Mouse (Mus musculus) G1E-ER4 (cell line): Measurements from ENCODE around the gene Grap2. TPM values are rescaled to one million over a fixed set of nuclear protein-coding genes. Genes with fewer than 3 reads are reported as not detected.

Experiments
- GATA1 ChIP-seq: IDR thresholded peaks from one replicate; pipeline ENCODE4 v1.8.0; 2012; ENCODE audit warnings: low read length, inconsistent platforms
- polyA plus RNA-seq: library from polyadenylated mRNA; stranded (reverse); fragments of >175 nt; gene quantifications from 2 replicates; pipeline ENCODE4 v1.2.3, GENCODE M21; 2012

Gene Grap2
- polyA plus RNA-seq, 1 experiment: 18.2 TPM

DNA sequence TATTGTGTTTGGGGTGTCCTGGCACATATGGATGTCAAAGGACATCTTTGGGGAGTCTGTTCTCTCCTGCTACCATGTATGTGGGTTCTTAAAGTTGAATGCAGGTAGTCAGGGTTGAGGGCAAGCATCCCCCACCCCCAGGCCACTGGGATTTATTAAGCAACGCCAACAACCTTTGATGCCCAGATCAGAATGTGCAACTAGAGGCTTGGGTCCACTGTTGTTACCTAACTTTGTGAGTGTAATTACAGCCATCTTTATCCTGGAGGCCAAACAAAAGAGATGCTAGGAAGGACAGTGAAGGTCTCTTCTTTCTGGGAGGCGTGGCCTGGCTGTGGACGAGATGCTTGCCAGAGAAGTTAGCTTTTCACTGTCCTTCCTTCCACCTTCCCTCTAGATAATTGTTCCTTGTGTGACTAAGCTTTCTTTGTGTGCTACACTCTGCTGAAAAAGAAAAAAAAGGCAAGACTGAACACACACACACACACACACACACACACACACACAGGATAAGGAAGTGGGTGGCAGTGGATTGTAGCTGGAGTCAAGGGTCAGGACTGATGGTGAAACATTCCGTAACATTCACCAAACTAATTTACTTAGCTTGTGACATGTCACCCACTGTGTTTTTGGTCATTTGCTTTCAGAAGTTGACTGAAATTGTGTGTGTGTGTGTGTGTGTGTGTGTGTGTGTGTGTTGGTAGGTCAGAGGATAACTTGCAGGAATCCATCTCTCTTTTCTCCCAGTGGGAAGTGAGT is 101.1 kb downstream of the Grap2 start:
- no peak for TF ChIP-seq GATA1

DNA sequence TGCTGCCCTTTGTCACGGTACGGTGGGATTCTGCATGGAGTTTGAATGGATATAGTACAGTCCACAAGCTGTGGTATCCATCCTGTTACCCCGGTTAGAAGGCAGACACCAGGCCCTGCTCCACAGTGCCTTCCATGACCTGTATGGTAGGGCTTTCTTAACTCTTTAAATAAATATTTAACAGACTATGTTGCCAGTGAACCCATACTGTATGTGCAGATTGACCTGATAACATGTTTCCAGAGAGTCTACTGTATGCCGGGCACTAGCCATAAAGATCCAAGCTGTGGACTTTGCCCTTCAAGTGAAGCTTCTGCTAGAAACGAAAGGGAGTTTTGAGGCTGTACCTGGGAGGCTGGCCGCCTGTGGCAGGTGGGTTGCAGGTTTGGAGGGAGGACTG is 102.3 kb downstream of the Grap2 start:
- no peak for TF ChIP-seq GATA1

DNA sequence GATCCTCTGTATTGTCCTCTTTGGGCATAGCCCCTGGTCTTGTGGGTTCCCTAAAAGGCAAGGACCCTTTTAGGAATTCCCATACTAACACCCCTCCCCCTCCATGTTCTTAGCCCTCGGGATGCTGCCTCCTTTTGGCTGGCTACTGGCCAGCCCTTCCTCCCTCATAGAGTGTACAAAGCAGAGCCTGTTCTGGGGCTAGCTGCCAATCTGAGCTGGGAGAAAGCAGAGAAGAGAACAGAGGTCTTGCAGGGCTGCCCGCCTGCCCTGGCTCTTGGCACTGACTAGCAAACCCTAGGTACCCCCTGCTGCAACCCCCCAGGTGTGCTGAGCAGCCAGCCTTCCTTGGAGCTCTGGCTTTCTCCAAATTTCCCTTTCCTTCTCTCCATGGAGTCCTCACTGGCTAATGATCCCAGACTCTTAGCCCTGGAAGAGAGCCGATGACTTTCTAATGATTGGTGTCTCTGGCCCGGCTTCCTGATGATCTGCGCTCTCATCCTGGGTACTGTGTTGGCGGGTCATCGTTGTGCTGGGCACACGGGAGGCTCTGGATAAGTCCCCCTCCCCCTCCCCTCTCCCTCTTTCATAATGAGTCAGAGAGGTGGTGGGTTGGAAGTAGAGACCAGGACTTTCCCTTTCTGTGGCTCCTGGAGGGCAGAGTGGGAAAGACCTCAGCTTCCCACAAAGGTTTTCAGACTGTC is 107.3 kb downstream of the Grap2 start:
- TF ChIP-seq GATA1: no peak

DNA sequence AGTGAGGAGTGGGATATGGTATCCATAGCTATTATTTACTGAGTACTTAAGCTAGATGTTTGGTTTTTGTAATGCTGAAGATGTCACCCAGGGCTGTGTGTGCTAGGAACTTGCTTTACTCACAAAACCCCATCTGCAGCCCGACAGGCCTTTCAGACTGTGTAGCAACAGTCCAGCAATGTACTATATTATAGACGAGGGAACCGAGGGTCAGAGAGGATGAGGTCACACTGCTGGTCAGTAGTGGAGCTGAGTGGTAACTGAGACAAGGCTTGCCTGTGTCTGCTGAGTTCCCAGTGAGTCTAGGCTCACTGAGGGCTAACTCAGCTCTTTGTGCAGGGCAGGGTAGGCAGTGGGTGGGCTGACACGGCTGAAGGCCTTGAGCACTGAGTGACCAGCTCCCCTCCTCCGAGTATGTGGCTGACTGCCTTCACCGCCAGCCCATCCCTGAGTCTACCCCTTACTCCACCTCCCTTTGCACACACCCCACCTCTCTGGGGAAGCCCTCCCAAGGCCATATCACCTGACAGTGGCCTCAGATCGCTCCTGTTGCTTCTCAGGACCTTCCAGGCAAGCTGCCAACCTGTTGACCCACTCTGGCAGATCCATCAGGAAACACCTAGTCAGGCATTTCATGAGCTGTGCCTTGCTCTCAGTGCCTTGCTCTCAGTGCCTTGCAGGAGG is 108.1 kb downstream of the Grap2 start:
- TF ChIP-seq GATA1: no peak

DNA sequence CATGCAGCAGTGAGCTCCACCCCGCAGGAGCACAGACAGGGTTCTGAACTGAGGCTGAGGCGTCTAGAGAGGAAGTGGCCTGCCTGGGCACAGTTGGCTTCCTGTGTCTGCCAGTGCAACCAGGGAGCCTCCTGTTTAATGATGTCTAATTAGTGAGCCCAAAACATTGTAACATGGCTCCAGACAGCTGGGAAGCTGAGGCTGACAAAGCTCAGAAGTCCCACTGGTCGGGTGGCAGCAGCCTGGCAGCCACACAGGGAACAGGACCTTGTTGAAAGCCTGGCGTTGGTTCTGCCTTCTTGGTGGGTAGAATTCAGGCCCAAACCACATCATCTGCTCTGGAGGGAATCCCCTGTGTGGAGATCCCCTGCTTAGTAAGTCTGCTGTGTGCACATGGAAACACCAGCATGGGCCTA is 109.1 kb downstream of the Grap2 start:
- TF ChIP-seq GATA1: no peak

DNA sequence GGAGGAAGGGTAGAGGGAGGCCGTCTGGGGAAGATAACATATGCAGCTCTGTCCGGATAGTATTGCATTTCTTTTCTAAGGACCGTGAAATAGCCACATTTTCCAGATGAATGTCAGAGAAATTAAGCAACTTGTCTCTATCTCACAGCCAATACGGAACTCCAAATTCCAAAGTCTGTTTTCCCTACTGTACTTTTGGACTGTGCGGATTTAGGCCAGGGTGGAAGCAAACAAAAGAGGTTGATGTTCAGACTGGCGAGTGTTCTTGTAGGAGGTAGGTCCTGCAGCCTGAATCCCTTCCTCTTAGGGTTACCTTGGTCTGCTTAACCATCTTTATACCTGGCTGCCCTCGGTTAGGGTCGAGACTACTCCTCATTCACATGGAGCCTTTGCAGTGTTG is 109.9 kb downstream of the Grap2 start:
- no peak for TF ChIP-seq GATA1

DNA sequence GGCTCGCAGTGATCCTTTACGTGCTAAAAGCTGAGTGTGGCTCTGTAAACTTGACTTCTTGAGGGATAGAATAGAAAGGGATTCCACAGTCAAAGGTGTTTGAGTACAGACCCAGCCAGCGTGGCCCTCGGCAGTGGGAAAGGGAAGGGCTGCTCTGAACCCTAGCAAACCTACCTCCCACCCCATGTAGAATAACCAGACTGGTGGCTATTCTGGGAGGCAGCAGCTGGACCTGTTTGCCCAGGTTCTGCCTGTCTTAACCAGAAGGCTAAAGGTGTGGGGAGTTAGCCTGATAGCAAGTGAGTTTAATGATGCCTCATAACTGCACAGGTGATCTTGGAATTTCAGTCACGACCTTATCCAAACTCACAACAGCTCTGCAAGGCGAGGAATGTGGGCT is 110.8 kb downstream of the Grap2 start:
- no peak for TF ChIP-seq GATA1

DNA sequence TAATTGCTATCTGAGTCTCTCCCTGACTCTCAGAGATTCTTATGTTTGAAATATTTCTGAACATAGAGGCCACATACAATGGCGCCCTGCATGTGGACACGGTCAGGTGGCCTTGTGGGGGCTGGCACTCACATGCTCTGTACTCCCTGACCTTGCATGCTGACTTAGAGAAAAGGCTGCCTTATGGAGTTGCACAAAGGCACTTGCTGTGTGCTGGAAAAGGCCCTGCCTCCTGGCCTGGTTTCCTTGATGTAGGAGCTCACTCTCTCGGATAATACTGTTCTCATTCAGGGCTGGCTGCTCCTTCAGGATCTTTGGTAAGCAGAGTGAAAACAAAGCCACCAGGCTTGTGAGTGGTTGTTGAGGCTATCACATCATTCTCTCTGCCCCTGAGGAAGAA is 111.6 kb downstream of the Grap2 start:
- no peak for TF ChIP-seq GATA1

DNA sequence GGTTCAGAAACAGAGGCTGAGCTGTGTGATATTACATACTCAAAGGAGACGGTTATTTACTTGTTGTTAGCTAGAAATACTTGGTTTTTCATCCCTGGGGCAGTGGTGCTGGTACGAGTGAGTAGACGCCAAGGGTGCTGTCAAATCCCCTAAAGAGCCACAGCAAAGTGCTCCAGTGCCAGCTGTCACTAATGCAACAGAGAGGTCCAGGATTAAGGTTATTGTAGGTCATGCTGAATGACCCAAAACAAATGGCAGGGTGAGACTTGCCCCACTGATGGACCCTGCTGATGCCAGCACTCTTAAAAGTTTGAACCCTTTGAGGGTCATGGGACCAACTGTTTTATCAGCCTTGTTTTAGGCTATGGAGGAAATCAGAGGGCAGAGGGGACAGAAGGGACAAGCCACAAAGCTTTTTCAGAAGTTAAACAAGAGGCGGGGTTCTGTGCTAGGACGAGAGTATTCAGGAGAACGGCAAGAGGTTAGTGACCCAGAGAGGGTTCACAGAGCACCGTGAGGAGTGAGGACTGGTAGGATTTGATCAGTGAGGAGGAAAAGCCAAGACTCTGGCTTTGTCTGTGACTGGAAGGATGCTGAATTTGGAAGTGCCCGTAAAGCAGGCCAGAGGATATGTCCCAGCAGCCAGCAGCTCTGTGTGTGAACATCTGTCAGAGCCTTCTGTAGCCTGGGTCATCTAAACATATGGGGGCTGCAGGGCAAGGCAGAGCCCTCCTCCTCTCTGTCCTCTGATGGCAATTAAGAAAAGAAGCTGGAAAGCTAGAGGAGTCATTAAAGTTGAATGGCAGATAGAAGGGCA is 112.6 kb downstream of the Grap2 start:
- no peak for TF ChIP-seq GATA1

DNA sequence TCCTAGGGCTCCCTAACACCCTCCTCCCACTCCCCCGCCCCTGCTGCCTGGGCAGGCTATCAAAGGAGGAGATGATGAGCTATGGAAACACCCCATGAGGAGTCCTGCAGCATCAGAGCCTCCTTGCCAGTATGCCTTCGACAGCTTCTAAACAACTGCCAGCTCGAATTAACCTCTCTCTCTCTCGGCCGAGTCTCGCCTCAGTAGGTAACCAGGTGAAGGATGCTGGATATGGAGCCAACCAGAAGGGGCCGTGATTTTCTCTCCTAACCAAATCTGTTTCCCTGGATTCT is 113.2 kb downstream of the Grap2 start:
- no peak for TF ChIP-seq GATA1

DNA sequence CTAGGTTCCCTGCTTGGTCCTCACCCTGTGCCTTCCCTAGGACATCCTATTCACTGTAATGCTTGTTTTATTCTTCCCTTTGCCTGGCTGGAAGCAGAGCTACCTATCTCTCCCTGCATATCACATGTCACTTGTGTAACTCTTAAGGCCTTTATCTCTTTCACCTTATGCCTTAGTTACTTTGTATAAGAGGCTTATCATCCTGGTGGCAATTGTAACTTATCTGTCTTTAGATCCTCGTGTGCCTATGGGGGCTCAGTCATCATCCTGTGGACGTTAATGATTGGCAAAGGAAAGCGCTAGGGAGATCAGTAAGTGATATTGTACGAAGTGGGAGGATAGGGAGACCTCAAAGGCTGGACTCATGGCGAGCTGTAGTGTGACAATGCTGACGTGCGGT is 116.1 kb downstream of the Grap2 start:
- peak; percentile 20 for TF ChIP-seq GATA1

DNA sequence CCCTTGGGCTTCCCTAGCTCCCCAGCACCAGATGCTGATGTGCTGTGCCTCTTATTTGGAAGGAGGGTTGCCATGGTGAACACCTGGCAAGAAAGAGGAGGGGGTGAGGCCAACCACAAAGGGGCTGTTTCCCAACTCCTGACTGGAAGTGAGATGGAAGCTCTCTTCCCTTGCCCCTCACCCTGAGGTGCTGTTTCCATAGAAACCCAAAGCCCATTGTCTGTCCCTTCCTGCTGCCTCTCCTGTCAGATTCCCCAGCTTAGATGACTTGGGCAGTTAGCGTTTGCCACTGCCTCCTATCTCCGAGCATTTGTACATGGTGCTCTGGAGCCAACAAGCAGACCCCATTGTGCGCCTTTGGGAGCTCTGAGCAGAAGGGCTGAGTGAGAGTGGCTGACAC is 121.1 kb downstream of the Grap2 start:
- no peak for TF ChIP-seq GATA1

DNA sequence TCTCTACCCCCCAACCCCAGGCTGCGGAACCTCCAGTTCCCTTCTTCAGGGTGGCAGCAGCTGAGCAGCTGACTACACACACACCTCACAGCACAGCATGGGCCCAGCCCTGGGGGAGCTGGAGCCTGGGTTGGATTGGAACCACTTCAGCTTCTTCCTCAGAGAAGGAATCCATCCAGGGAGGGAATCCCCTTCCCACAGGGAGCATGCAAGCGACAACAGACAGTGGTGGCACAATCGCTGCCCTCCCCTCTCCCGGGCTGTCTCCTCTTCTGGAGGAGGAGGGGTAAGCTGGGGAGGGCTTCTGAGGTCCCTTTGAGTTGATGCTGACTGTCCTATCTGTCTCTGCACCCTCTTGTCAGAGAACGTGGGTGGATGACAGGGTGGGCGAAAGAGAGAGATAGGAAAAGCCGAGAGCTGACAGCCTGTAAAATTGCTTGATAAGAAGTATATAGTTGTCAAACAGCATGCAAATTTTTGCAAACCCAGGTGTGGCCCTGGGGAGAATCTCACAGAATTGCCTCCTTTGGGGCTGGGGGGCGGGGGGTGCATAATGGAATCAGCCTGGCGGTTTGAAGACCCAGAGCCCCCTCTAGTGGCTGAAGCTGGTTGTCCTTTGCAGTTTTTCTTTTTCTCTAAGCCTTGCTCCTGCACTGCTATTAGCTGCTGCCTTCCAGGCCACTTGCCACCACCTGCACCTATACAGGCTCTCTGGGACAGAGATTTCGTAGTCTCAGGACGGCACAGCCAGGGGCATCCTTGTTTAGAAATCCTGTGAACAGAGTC is 121.9 kb downstream of the Grap2 start:
- no peak for TF ChIP-seq GATA1

DNA sequence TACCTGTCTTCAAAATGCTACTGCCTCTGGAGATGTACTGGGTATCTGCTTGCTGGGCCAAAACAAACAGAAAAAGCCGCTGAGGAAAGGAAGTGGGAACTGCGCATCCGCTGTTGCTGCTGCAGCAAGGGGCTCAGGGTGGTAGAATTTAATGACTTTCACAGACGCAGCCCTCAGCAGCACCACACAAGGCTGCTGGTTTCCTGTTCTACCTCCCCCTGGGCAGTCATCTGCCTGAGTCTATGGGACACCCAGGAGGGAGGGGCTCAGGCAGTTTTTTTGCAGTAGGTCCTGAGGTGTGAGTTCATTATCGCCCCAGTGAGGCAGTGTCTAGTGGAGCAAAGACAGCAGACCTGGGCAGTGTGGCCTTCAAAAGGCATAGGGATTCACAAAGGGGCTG is 125.2 kb downstream of the Grap2 start:
- no peak for TF ChIP-seq GATA1

DNA sequence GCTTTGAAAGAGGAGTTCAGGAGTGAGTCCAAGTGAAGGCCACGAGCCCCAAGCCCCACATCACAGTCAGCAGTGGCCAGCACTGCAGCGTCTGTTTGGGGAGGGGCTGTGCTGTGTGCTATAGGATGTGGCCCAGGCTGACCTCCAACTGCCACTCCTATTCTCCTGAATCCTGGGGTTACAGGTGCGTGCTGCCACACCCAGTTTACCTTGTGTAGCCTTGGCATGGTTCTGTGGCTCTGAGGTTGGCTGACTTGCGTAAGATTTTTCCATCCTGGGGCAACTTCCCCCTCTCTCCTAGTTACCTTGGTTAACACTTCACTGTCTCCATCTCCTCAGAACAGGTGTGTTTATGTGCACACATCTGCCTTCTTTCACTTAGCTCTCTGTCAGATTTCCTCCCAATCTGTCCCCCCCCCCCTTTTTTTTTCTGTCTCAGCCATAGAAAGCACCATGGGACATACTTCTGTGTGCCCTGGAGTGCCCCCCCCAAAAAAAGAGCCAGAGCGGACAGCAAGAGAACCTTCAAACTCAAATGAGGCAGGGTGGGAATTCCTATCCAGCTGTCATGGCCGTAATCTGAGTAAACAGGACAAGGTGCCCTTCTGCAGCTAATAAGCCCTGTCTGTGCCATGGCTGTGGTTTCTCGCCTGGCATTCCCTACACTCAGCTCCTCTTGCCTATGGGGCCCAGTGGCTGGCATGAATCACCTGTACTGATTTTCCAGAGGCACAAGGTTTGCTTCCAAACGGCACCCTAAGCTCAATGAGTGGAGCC is 129.3 kb downstream of the Grap2 start:
- no peak for TF ChIP-seq GATA1

Other genes with a start within 250 kb of the Grap2 start
- not detected in 2 replicates for gene Enthd1, start 7.4 kb upstream of the Grap2 start, polyA plus RNA-seq
- gene Fam83f, start 99.3 kb downstream of the Grap2 start, polyA plus RNA-seq: not detected in 2 replicates
- 19.5 and 22.6 TPM in 2 replicates for gene Tnrc6b, start 138.7 kb downstream of the Grap2 start, polyA plus RNA-seq